Mouse (Mus musculus): Measurements from ENCODE around the gene Spns2.

The Spns2 gene

GRCm38 (mm10) chr11:72501426-72502002 is 11.8 kb upstream of the Spns2 start:
- DNase-seq (ENCODE audit: extremely low spot score, low read depth, low spot score) = no peak

- no peak for DNase-seq (ENCODE audit: extremely low spot score, low read depth, low spot score)
Observed at GRCm38 (mm10) chr11:72500139-72500538, 10.4 kb upstream of the Spns2 start.

GRCm38 (mm10) chr11:72497367-72497766 is 7.7 kb upstream of the Spns2 start:
- no peak for DNase-seq (ENCODE audit: extremely low spot score, low read depth, low spot score)

GRCm38 (mm10) chr11:72496775-72497174 is 7.1 kb upstream of the Spns2 start:
- DNase-seq (ENCODE audit: extremely low spot score, low read depth, low spot score) = no peak

GRCm38 (mm10) chr11:72496066-72496465 is 6.4 kb upstream of the Spns2 start:
- DNase-seq (ENCODE audit: extremely low spot score, low read depth, low spot score) = no peak

GRCm38 (mm10) chr11:72494046-72494988 is 4.6 kb upstream of the Spns2 start:
- peak; percentile 35 for DNase-seq (ENCODE audit: extremely low spot score, low read depth, low spot score)

GRCm38 (mm10) chr11:72491130-72491960 is 1.6 kb upstream of the Spns2 start:
- DNase-seq (ENCODE audit: extremely low spot score, low read depth, low spot score) = no peak

- no peak for DNase-seq (ENCODE audit: extremely low spot score, low read depth, low spot score)
Observed at GRCm38 (mm10) chr11:72489397-72489796, 307 bp downstream of the Spns2 start.

- DNase-seq (ENCODE audit: extremely low spot score, low read depth, low spot score) = no peak
Observed at GRCm38 (mm10) chr11:72488753-72489271, 892 bp downstream of the Spns2 start.

GRCm38 (mm10) chr11:72487739-72488138 is 2.0 kb downstream of the Spns2 start:
- DNase-seq (ENCODE audit: extremely low spot score, low read depth, low spot score) = no peak

GRCm38 (mm10) chr11:72487171-72487570 is 2.5 kb downstream of the Spns2 start:
- no peak for DNase-seq (ENCODE audit: extremely low spot score, low read depth, low spot score)

GRCm38 (mm10) chr11:72485960-72486359 is 3.7 kb downstream of the Spns2 start:
- DNase-seq (ENCODE audit: extremely low spot score, low read depth, low spot score) = no peak

GRCm38 (mm10) chr11:72485157-72485556 is 4.5 kb downstream of the Spns2 start:
- no peak for DNase-seq (ENCODE audit: extremely low spot score, low read depth, low spot score)

GRCm38 (mm10) chr11:72484549-72484948 is 5.2 kb downstream of the Spns2 start:
- no peak for DNase-seq (ENCODE audit: extremely low spot score, low read depth, low spot score)

- DNase-seq (ENCODE audit: extremely low spot score, low read depth, low spot score) = no peak
Observed at GRCm38 (mm10) chr11:72481952-72482351, 7.8 kb downstream of the Spns2 start.

- no peak for DNase-seq (ENCODE audit: extremely low spot score, low read depth, low spot score)
Observed at GRCm38 (mm10) chr11:72481313-72481712, 8.4 kb downstream of the Spns2 start.

- no peak for DNase-seq (ENCODE audit: extremely low spot score, low read depth, low spot score)
Observed at GRCm38 (mm10) chr11:72479499-72479898, 10.2 kb downstream of the Spns2 start.

GRCm38 (mm10) chr11:72478228-72478627 is 11.5 kb downstream of the Spns2 start:
- DNase-seq (ENCODE audit: extremely low spot score, low read depth, low spot score) = no peak

- DNase-seq (ENCODE audit: extremely low spot score, low read depth, low spot score) = no peak
Observed at GRCm38 (mm10) chr11:72477653-72478052, 12.1 kb downstream of the Spns2 start.

GRCm38 (mm10) chr11:72477182-72477581 is 12.5 kb downstream of the Spns2 start:
- DNase-seq (ENCODE audit: extremely low spot score, low read depth, low spot score) = no peak

GRCm38 (mm10) chr11:72476074-72476625 is 13.6 kb downstream of the Spns2 start:
- no peak for DNase-seq (ENCODE audit: extremely low spot score, low read depth, low spot score)
